Mouse (Mus musculus): ENCODE measurements around the gene Gatad2b. TPM values are rescaled to one million over a fixed set of nuclear protein-coding genes. Genes with fewer than 3 reads are reported as not detected.
A peak's percentile ranks its signal among the peaks of the same experiment; 100 is the strongest.
"Not testable (repeated sequence)": the region's sequence is repeated elsewhere in the genome, so short reads cannot be mapped to it uniquely, and the experiment has no call there.

Gatad2b gene
- total RNA-seq (2015) (87.0 and 96.0 TPM in 2 replicates), total RNA-seq (2017) (17.7 and 22.7 TPM in 2 replicates)

GRCm38 (mm10) chr3:90292345-90293275 lies at the start of gene Gatad2b:
Gene Gatad2b (plus strand): TSS chr3:90293178.
- peak; percentile 95 for ATAC-seq (replicated peaks; ENCODE audit: poor library complexity)

GRCm38 (mm10) chr3:90245406-90245805 lies 47.6 kb upstream of the Gatad2b start:
- ATAC-seq (replicated peaks; ENCODE audit: poor library complexity) = no peak

GRCm38 (mm10) chr3:90247630-90247959 lies 45.4 kb upstream of the Gatad2b start:
- peak; percentile 5 for ATAC-seq (replicated peaks; ENCODE audit: poor library complexity)

GRCm38 (mm10) chr3:90247960-90248745 lies 44.8 kb upstream of the Gatad2b start, which contains the start of gene Slc39a1:
Gene Slc39a1 (plus strand): TSS chr3:90248172.
- peak; percentile 96 for ATAC-seq (replicated peaks; ENCODE audit: poor library complexity)

GRCm38 (mm10) chr3:90248746-90249100 lies 44.3 kb upstream of the Gatad2b start:
- peak; percentile 36 for ATAC-seq (replicated peaks; ENCODE audit: poor library complexity)

- ATAC-seq (replicated peaks; ENCODE audit: poor library complexity) = no peak
These were observed 42.2 kb upstream of the Gatad2b start for GRCm38 (mm10) chr3:90250791-90251190.

GRCm38 (mm10) chr3:90251731-90252226 lies 41.2 kb upstream of the Gatad2b start:
- not testable (repeated sequence) for ATAC-seq (replicated peaks; ENCODE audit: poor library complexity)

GRCm38 (mm10) chr3:90252659-90253058 lies 40.3 kb upstream of the Gatad2b start:
- ATAC-seq (replicated peaks; ENCODE audit: poor library complexity) = not testable (repeated sequence)

GRCm38 (mm10) chr3:90253174-90253573 lies 39.8 kb upstream of the Gatad2b start:
- ATAC-seq (replicated peaks; ENCODE audit: poor library complexity) = not testable (repeated sequence)

GRCm38 (mm10) chr3:90253653-90254418 lies 39.1 kb upstream of the Gatad2b start, which contains the start of gene Crtc2:
Gene Crtc2 (plus strand): TSS chr3:90254163.
- peak; percentile 98 for ATAC-seq (replicated peaks; ENCODE audit: poor library complexity)

GRCm38 (mm10) chr3:90254419-90255193 lies 38.4 kb upstream of the Gatad2b start:
- ATAC-seq (replicated peaks; ENCODE audit: poor library complexity) = peak; percentile 38

- no peak for ATAC-seq (replicated peaks; ENCODE audit: poor library complexity)
These were observed 37.8 kb upstream of the Gatad2b start for GRCm38 (mm10) chr3:90255194-90255565.

- no peak for ATAC-seq (replicated peaks; ENCODE audit: poor library complexity)
These were observed 37.1 kb upstream of the Gatad2b start for GRCm38 (mm10) chr3:90255784-90256353.

- ATAC-seq (replicated peaks; ENCODE audit: poor library complexity) = no peak
These were observed 36.0 kb upstream of the Gatad2b start for GRCm38 (mm10) chr3:90256731-90257530.

- no peak for ATAC-seq (replicated peaks; ENCODE audit: poor library complexity)
These were observed 34.5 kb upstream of the Gatad2b start for GRCm38 (mm10) chr3:90258521-90258920.

GRCm38 (mm10) chr3:90263121-90263771 lies 29.7 kb upstream of the Gatad2b start:
- no peak for ATAC-seq (replicated peaks; ENCODE audit: poor library complexity)

GRCm38 (mm10) chr3:90264687-90265033 lies 28.3 kb upstream of the Gatad2b start:
- ATAC-seq (replicated peaks; ENCODE audit: poor library complexity) = no peak
